Mouse (Mus musculus): Measurements from ENCODE around the gene P2rx4.
"Not testable (repeated sequence)": the region's sequence is repeated elsewhere in the genome, so short reads cannot be mapped to it uniquely, and the experiment has no call there.

P2rx4 gene

DNA sequence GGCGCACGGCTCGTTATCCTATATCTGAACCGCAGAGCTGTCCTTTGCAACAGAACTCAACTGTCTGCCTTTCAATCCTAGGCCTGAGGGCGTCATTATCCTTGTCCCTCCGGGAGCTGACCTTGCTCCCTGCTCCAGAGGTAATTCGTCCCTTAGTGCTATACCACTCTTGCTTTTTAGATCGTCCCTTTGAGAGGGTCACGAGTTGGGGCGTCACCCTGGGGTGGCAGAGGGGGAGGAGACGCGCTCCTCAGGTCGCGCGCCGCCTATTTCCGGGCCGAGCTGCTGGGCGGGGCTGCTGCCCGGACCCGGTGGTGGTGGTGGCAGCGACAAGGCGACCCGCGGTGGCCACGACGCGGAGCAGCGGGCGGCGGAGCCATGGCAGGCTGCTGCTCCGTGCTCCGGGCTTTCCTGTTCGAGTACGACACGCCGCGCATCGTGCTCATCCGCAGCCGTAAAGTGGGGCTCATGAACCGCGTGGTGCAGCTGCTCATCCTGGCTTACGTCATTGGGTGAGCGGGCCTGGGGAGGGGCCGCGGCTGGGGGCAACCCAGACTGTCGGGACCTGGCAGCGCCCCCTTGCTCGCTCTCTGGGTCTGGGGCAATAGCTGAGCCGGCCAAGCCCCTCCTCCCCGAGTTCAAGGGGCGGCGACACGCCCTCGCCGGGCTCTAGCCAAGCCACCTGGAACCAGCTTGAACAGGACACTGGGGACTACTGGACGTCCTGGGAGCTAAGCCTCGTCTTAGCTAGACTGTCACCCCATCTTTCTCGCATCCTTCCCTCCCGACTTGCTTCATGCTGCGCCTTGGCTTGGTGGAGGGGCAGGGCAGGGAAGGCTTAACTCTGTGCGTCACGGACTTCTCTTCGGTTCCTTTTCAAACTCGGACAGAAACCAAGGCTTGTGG lies at the start of gene P2rx4:
Gene P2rx4 (plus strand): TSS at position 269 of the 906 bp plus-strand sequence.
- DNase-seq (ENCODE audit: low spot score), result peak; percentile 60

DNA sequence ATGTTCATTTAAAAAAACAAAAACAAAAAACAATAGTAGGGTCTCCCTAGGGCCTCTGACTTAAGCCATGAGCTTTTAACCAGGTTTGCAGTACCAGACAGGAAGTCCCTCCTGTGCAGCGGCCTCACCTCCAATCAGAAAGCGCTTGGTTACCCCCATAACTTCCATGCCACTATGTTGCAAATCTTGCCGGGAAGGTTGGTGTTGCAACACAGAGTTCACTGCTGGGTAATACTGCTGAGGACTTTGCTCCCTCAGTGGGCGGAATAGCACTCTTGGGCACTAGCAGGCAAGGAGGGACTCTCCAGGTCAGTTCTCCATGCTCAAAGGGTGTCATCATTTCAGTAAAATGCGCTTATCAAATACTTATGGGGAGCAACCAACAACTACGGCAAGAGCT lies 44.8 kb upstream of the P2rx4 start:
- no peak for DNase-seq (ENCODE audit: low spot score)

DNA sequence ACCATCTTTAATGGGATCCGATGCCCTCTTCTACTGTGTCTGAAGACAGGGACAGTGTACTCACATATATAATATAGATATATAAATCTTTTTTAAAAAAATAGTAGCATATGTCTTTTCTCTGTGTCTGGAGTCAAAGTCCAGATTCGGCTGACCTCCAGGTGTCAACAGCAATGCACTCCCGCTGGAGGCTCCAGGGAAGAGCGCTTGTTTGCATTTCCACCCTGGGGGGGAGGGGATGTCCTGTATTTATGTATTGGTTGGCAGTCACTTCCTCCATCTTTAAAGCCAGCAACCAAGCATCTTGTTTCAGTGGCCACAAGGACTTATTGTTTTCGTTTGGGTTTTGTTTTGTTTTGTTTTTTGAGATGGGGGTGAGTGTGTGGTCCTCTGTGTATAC lies 42.3 kb upstream of the P2rx4 start:
- no peak for DNase-seq (ENCODE audit: low spot score)

DNA sequence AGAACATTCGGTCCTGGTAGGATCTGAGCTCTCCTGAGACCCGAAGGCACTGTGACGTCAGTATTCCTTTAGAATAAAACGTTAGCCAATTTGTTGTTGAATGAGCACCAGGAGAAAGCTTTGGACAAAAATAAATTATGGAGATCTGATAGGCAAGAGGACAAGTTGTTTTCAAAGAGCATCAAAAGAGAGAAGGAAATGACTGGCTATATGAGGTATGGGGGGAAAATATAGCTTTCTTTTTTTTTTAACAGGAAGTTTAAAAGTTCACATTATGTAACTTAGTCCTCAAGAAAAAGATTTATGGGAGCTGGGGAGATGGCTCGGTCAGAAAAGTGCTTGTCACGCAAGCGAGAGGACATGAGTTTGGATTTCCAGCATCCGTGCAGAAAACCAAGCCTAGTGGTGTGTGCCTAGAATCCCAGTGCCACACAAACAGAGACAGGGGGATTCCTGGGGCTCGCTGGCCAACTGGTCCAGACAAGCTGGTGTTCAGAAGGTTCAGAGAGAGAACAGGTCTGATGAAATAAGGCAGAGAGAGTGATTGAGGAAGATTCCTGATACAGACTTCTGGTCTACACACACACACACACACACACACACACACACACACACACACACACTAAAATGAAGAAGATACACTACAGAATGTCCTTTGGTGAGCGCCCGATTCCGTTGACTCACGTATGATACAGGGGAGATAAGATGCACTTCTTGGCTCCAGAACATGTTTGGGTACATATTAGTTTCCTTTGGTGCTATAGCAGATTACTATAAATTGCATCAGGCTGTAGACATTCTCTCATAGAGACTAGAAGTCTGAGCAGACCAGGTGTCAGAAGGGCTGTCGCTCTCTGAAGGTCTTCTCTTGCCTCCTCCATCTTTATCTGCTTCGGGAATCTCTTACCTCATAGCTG lies 38.1 kb upstream of the P2rx4 start:
- DNase-seq (ENCODE audit: low spot score), result no peak

DNA sequence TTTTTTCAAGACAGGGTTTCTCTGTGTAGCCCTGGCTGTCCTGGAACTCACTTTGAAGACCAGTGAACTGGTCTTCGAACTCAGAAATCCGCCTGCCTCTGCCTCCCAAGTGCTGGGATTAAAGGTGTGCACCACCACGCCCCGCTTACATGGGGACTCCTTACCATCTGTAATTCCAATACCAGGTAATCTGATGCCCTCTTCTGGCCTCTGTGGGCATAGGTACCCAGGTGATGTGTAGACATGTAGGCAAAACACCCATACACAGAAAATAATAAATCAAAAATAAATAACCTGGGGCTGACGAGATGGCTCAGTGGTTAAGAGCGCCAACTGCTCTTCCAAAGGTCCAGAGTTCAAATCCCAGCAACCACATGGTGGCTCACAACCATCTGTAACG lies 35.7 kb upstream of the P2rx4 start:
- not testable (repeated sequence) for DNase-seq (ENCODE audit: low spot score)

DNA sequence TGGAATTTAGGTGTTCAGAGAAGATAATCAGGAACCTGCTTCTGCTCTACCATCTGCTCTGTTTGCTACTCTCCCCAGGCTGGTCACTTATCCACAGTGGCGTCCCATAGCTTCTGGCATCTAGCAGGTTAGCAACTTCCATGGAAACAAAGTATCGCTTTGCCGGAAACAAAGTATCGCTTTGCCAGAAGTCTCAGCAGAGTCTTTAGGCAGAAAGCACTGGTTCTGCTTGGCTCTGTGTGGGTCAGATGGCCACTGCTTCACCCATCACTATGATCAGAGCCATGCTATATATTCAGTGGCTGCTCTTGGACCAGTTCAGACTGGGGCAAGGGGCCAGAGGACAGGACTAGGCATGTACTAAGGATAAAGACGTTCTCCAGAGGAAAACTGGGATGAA lies 35.0 kb upstream of the P2rx4 start:
- no peak for DNase-seq (ENCODE audit: low spot score)

DNA sequence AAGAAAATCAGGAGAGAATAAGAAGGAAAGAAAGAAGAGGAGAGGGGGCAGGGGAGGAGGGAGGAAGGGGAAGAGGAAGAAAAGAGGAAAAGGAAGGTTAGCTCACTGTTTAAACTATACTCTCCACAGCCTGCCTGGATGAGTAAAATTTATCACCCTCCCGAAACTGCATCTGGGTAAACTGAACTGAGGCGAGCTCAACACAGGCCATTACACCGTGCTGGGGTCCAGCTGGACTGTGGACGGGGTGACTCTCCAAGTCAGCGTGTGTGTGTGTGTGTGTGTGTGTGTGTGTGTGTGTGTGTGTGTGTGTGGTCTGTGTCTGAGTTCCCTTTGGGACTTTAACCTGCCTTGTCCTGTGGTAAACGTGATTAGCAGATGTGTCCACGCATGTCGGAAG lies 31.3 kb upstream of the P2rx4 start:
- DNase-seq (ENCODE audit: low spot score), result no peak

DNA sequence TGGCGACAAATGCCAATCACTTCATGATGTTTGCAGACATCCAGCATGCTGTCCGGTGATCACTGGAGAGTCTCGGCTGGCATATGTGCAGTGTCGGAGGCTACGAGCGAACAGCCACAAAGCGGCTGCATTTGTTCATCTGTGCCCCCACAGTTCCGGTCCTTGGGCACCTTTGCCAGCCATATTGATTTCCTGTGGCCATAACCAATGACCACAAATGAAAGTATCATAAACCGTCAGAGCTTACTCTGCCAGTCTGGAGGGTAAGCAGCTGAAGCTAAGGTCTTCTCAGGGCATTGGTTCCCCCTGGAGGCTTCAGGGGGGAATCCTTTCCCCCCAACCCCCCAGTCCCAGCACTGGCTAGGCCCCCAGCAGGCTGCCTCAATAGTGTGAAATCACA lies 29.4 kb upstream of the P2rx4 start:
- no peak for DNase-seq (ENCODE audit: low spot score)

DNA sequence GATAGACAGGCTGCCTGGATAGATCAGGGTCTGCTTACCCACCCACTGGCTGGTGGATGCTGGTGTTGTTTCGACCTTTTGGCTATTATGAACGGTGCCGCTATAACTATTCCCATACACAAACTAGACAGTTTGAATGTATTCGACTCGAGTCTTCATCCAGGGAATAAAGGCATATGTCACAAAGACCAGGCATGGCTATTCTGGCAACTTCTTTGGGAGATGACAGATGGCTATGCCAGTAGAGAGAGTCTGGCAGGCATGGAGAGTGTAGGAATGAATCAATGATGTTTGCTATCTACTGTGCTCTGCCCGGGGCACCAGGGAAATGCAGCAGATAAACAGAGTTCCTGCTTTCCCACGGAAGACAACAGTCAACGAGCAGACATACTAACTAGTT lies 27.5 kb upstream of the P2rx4 start:
- DNase-seq (ENCODE audit: low spot score), result no peak

DNA sequence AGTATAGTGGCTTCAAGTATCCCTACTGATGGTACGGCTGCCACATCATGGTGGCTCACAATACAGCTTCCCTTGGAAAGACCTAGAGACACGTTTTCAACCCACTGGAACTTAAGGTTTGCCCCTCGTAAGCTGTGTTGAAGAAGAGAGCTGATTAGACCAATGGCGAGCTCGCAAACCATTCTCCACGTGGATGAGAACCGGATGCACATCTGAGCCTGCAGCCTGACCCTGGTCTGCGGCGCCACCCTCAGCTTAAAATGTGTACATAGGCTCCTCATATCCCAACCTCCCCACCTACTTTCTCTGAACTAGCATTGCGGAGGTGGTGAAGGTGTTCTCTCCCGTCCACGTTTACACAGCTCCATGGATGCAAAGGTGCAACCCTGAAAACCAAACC lies 26.1 kb upstream of the P2rx4 start:
- DNase-seq (ENCODE audit: low spot score), result no peak

DNA sequence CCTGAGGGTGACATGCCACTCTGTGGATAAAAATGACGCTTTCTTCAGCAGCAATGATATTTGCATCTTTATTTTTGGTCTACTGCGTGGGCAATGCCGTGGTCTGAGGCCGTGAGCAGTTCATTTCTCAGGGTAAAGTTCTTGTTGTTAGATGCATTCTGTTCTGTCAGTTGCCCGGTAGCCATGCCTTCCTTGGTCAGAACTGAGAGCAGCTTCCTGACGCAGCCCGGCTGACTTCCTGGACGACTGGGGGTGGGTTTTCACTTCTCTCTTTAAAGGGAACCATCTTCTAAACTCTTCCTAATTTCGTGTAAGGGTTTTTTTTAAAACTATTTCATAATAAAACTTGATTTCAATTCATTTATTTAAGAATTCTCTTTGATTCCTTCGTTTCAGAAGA lies 23.4 kb upstream of the P2rx4 start:
- no peak for DNase-seq (ENCODE audit: low spot score)

DNA sequence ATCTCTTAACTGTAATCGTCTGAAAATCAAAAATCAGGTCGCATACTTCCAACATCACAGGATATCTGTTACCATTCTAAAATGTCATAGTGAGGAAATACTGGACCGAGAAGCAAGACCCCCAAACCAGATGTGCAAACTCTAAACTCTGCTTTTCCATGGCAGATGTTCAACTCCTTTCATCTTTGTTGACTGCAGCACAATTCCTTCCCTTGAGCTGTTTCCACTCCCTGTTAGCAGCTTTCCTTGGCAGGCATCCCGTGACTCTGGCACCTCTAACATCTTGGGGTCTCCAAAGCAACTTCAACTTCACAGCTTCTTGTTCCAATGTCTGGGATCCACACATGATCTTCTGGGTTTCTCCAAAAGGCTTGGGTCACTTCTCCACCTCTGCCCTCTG lies 20.0 kb upstream of the P2rx4 start:
- DNase-seq (ENCODE audit: low spot score), result no peak

DNA sequence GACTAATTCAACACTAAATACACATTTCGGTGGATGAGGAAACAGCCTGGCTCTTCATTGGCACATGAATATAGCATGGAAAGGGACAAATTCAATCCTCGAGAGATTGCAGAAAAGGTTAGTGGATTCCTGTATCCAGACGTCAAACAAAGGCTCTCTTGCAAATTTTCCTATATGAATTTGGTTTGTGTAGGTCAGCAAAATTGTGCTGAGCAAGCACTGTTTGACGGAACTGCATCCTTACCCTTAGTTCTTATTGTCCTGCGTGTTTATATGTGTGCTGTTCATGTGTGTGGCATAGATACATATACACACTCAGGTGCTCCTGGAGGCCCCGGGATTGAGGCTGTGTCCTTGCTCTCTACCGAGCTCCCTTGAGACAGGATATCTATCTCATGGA lies 18.2 kb upstream of the P2rx4 start:
- DNase-seq (ENCODE audit: low spot score), result no peak

DNA sequence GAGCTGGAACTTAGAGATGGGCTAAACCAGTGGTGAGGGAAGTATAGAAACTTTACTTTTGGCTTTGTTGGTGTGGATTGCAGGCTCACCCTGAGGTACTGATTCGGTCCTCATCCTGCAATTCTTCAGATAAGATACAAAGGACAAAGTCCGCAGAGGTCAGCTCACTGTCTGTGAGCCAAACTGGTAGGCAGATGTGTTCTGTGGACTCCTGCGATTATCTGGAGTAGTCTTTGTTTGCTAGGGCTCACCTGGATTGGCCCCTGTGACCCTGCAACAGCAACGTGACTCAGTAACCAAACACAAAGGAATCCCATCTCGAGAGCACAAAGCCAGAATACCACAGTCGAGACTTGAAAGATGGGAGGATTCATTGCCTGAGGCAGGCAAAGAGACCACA lies 16.9 kb upstream of the P2rx4 start:
- DNase-seq (ENCODE audit: low spot score), result no peak

DNA sequence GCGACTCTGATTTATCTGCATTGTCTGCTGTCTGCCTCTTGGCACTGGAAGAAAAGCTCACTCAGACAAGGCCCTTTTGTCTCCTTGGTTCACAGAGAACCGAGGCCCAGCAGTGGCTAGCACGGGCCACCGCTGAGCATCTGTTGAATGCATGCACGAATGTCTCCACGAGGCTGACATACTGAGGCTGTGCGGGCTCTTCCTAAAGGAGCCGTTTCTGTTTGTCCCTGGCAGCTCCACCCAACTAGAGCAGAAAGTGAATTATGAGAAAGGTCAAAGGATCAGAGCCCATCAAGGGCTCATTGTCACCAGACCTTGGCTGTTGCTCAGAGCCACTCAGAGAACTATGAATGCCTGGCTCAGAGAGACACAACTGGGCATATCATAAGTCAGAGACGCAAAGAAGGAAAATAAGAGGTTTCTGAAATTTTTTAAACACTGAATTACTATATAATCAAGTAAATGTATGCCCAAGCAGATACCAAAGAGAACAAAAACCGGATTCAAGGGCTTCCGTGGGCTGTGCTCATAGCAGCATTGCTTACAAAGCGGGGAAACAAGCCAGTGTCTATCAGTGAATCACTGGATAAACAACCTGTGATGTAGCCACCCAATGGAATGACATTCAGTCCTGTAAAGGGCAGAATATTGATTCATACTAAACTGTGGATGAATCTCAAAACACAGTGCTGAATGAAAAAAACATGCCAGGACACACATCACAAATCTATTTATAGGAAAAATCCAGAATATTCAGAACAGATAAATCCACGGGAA lies 13.7 kb upstream of the P2rx4 start:
- DNase-seq (ENCODE audit: low spot score), result no peak

DNA sequence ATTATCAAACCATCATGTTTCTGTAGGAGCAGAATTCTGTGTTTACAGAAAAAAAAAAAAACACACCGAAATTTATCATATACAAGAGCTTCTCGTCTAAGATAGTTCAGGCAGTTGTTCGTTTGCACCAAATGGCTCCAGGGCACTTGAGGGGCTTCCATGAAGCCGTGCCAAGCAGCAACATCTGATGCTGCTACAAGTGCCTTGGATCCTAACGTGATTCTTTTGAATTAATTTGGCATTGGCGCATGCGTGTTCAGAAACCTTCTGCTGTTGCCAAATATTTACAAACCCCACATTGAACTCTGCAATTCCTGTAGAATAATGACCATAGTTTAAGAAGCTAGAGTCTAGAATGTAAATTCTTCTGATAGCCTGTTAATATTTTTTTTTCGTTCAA lies 11.8 kb upstream of the P2rx4 start:
- DNase-seq (ENCODE audit: low spot score), result no peak

DNA sequence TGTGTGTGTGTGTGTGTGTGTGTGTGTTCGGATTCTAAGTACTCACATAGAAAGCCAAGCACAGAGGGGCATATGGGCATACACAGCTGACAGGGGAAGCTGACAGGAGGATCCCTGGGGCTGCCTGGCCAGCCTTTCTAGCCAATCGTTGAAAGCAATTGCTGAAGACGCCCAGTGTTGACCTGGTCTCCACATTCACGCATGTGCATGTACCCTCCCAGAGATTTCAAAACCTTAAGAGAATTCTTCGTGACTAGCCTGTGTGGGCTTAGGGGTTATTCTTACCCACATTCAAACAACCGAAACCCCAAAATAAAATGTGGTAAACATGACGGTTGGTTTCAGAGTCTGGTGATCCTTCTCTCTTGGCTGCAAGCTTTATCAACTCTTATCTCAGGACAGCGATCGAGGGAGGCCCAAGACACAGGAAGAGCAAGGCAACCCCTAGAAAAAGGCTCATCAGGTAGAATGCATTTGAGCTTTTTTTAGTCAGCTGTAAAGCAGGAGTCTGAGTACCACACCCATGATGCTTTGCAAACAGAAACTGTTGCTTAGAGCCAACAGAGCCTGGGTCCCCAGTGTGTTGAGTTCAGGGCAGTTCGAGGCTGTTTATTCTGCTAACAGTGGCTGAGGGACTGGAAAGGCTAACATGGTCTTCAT lies 9.2 kb upstream of the P2rx4 start:
- DNase-seq (ENCODE audit: low spot score), result no peak

DNA sequence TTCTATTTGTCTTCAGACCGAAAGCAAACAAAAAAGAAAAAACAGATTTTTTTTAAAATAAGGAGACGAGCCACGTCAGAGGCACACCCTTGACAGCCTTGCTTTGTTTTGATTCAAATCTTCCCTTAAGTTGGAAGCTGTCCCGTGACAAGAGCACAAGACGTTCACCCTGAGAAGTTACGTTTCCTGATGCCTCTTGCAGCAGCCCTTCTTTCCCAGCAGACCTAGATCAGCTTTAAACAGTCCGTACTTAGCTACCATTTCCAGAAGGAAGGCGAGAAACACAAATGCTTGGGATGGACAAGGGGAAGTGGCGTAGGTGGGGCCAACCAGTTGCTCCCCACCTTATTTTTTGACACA lies 8.7 kb upstream of the P2rx4 start:
- DNase-seq (ENCODE audit: low spot score), result no peak

DNA sequence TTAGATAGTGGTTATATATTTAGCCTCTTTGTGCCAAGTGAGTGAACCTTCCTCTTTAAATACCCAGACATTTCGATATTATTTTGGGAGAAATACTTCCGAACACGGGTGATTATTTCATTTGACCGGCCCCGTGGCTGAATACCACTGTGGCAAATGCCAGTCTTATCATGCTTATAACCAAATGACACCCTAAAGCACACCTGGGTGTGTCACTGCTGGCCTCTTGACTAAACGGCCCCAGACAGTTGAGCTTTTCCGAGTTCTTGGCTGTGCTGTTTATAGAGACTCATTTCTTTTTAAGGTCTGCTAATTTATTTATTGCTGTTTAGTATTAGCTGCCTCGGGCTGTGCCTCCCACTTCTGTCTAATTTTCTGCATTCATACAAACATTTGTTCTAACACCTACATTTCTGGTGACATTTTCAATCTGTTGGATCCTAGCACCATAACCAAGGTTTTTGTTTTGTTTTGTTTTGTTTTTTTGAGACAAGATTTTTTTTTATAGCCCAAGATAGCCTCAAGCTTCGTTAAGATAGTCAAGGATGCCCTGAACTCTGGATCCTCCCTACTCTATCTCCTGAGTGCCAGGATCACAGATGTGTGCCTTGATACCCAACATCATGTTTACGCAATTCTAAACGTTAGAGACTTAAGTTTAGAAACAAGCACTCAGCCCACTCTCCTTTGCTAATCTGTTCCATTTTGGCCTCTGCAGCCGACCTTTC lies 7.1 kb upstream of the P2rx4 start:
- peak; percentile 37 for DNase-seq (ENCODE audit: low spot score)

DNA sequence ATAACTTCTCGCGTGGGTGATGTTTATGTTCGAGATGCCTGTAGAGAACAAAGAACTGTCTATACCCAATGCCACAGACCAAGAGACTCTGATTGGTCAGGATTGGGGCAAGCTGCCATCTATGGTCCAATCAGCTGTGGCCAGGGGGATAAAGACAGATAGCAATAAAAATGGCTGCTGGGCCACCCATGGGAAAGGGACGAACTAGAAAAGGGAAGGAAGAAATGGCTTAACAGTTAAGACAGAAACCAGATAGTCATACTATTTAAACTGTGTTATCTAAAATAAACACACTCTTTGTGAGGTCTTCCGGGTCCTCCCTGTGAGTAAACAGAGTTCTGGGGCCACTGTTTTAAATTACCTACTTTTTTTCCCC lies 6.5 kb upstream of the P2rx4 start:
- peak; percentile 60 for DNase-seq (ENCODE audit: low spot score)

DNA sequence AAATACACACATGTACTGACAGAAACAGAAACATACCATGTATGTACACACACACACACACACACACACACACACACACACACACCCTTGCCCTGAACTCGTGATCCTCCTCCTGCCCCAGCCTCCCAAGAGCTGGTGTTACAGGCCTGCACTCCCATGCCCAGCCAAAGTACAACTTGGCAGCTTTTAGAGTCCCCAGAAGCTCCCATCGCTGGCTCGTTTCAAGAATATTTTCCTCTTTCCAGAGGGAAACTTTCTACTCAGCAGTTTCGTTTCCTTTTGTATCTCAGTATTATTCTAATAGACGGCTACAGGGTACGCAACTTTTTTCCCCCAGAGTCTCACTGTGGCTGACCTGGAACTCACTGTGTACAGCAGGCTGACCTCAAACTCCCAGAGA lies 5.2 kb upstream of the P2rx4 start:
- no peak for DNase-seq (ENCODE audit: low spot score)
